Mouse (Mus musculus): ENCODE measurements around the gene Sgo2b. TPM values are rescaled to one million over a fixed set of nuclear protein-coding genes. Genes with fewer than 3 reads are reported as not detected.
"Not testable (repeated sequence)": the region's sequence is repeated elsewhere in the genome, so short reads cannot be mapped to it uniquely, and the experiment has no call there.

The Sgo2b gene
- 0.13 TPM in 1 of 2 replicates, not detected in the other for polyA plus RNA-seq (2016; fragmentation: Nextera tagmentation; extraction: Ambion mirVana)

GRCm38 (mm10) chr8:63951626-63952377 lies at the start of gene Sgo2b:
Gene Sgo2b (minus strand): TSS chr8:63952248.
- no peak within 1 kb of the TSS for H3K27ac ChIP-seq
- H3K27me3 ChIP-seq, result no peaks in the 10 kb centered on the region
- peak within 1 kb of the TSS; percentile 36 for H3K4me3 ChIP-seq
- peak within 1 kb of the TSS; percentile 49; the same call in 1 of the 2 replicates for H3K9ac ChIP-seq
- no peaks in the 10 kb centered on the region for H3K9me3 ChIP-seq (replicated peaks)
- peak; percentile 85 for ATAC-seq (ENCODE audit: low FRiP score)
- no peaks in the 10 kb centered on the region for H3K36me3 ChIP-seq
- H3K4me2 ChIP-seq (replicated peaks), result peak within 1 kb of the TSS; percentile 70
- 8% methylated on average over 28 of the region's 30 CpGs for WGBS
- H3K4me1 ChIP-seq, result peaks cover 5% of the 10 kb centered on the region; the same call in 1 of the 2 replicates

GRCm38 (mm10) chr8:63970612-63971391 lies 18.8 kb upstream of the Sgo2b start:
- not testable (repeated sequence) for H3K9me3 ChIP-seq (replicated peaks); H3K4me3 ChIP-seq; H3K4me2 ChIP-seq (replicated peaks); H3K27me3 ChIP-seq; ATAC-seq (ENCODE audit: low FRiP score); H3K36me3 ChIP-seq; H3K9ac ChIP-seq; H3K27ac ChIP-seq; H3K4me1 ChIP-seq
- 21% methylated on average over 9 of the region's 9 CpGs for WGBS

- Histone ChIP-seq H3K4me3 (no peak overlapping the region), H3K9me3 (replicated peaks) (no peaks in the 10 kb centered on the region), H3K27me3 (no peaks in the 10 kb centered on the region), H3K27ac (no peak overlapping the region), H3K9ac (no peak overlapping the region), H3K4me1 (no peaks in the 10 kb centered on the region), H3K36me3 (no peaks in the 10 kb centered on the region), H3K4me2 (replicated peaks) (no peak overlapping the region)
- ATAC-seq (ENCODE audit: low FRiP score), result no peak
- WGBS, result 76% methylated on average over 3 of the region's 3 CpGs
These were observed 9.2 kb upstream of the Sgo2b start for GRCm38 (mm10) chr8:63961032-63961785.

GRCm38 (mm10) chr8:63953802-63954201 lies 1.8 kb upstream of the Sgo2b start:
- not testable (repeated sequence) for H3K27me3 ChIP-seq; H3K4me2 ChIP-seq (replicated peaks); H3K4me3 ChIP-seq; ATAC-seq (ENCODE audit: low FRiP score); H3K36me3 ChIP-seq; H3K9me3 ChIP-seq (replicated peaks); H3K4me1 ChIP-seq; H3K27ac ChIP-seq; H3K9ac ChIP-seq
- 82% methylated on average over 4 of the region's 4 CpGs for WGBS

GRCm38 (mm10) chr8:63933171-63933570 lies 18.9 kb downstream of the Sgo2b start:
- no peaks in the 10 kb centered on the region for H3K27me3 ChIP-seq
- H3K4me1 ChIP-seq, result no peaks in the 10 kb centered on the region
- H3K9me3 ChIP-seq (replicated peaks), result no peaks in the 10 kb centered on the region
- H3K27ac ChIP-seq, result no peak overlapping the region
- no peak overlapping the region for H3K4me3 ChIP-seq
- no peak overlapping the region for H3K9ac ChIP-seq
- H3K4me2 ChIP-seq (replicated peaks), result no peak overlapping the region
- no peaks in the 10 kb centered on the region for H3K36me3 ChIP-seq
- no peak for ATAC-seq (ENCODE audit: low FRiP score)
- WGBS, result 70% methylated on average over 7 of the region's 7 CpGs

- no peaks in the 10 kb centered on the region for H3K27me3 ChIP-seq
These were observed 22.5 kb downstream of the Sgo2b start for GRCm38 (mm10) chr8:63929301-63930097.

GRCm38 (mm10) chr8:63921257-63921960 lies 30.6 kb downstream of the Sgo2b start:
- no peak overlapping the region for H3K27ac ChIP-seq
- no peaks in the 10 kb centered on the region for H3K27me3 ChIP-seq
- WGBS, result 78% methylated on average over 4 of the region's 4 CpGs
- H3K9ac ChIP-seq, result no peak overlapping the region
- H3K4me1 ChIP-seq, result no peaks in the 10 kb centered on the region
- no peaks in the 10 kb centered on the region for H3K9me3 ChIP-seq (replicated peaks)
- no peak overlapping the region for H3K4me3 ChIP-seq
- no peaks in the 10 kb centered on the region for H3K36me3 ChIP-seq
- no peak overlapping the region for H3K4me2 ChIP-seq (replicated peaks)
- no peak for ATAC-seq (ENCODE audit: low FRiP score)

More at GRCm38 (mm10) chr8:63929301-63930097, 22.5 kb downstream of the Sgo2b start:
- H3K9ac ChIP-seq, result no peak overlapping the region
- no peak for ATAC-seq (ENCODE audit: low FRiP score)
- H3K27ac ChIP-seq, result no peak overlapping the region
- H3K4me1 ChIP-seq, result no peaks in the 10 kb centered on the region
- no peak overlapping the region for H3K4me3 ChIP-seq
- H3K4me2 ChIP-seq (replicated peaks), result no peak overlapping the region
- no peaks in the 10 kb centered on the region for H3K36me3 ChIP-seq
- H3K9me3 ChIP-seq (replicated peaks), result no peaks in the 10 kb centered on the region
- WGBS, result 55% methylated on average over 3 of the region's 3 CpGs

GRCm38 (mm10) chr8:63895096-63895495 lies 57.0 kb downstream of the Sgo2b start:
- Histone ChIP-seq H3K27me3 (no peaks in the 10 kb centered on the region), H3K36me3 (no peaks in the 10 kb centered on the region), H3K27ac (no peak overlapping the region), H3K9me3 (replicated peaks) (no peaks in the 10 kb centered on the region), H3K4me1 (no peaks in the 10 kb centered on the region), H3K4me2 (replicated peaks) (no peak overlapping the region), H3K9ac (no peak overlapping the region), H3K4me3 (no peak overlapping the region)
- whole genome bisulfite sequencing, result 77% methylated on average over 2 of the region's 2 CpGs
- no peak for ATAC-seq (ENCODE audit: low FRiP score)

- WGBS, result 85% methylated on average over 4 of the region's 4 CpGs
- no peaks in the 10 kb centered on the region for H3K36me3 ChIP-seq
- ATAC-seq (ENCODE audit: low FRiP score), result no peak
These were observed 73.7 kb downstream of the Sgo2b start for GRCm38 (mm10) chr8:63878353-63878752.

GRCm38 (mm10) chr8:63877393-63877792 lies 74.7 kb downstream of the Sgo2b start:
- H3K9ac ChIP-seq, result no peak overlapping the region

More at GRCm38 (mm10) chr8:63878353-63878752, 73.7 kb downstream of the Sgo2b start:
- no peaks in the 10 kb centered on the region for H3K27me3 ChIP-seq
- no peak overlapping the region for H3K27ac ChIP-seq
- no peaks in the 10 kb centered on the region for H3K4me1 ChIP-seq
- no peak overlapping the region for H3K4me3 ChIP-seq
- H3K9ac ChIP-seq, result no peak overlapping the region
- no peak overlapping the region for H3K4me2 ChIP-seq (replicated peaks)
- no peaks in the 10 kb centered on the region for H3K9me3 ChIP-seq (replicated peaks)

GRCm38 (mm10) chr8:63876949-63877348 lies 75.1 kb downstream of the Sgo2b start:
- Histone ChIP-seq H3K4me3 (no peak overlapping the region), H3K36me3 (no peaks in the 10 kb centered on the region), H3K9ac (no peak overlapping the region), H3K9me3 (replicated peaks) (no peaks in the 10 kb centered on the region), H3K4me1 (no peaks in the 10 kb centered on the region), H3K27me3 (no peaks in the 10 kb centered on the region), H3K27ac (no peak overlapping the region), H3K4me2 (replicated peaks) (no peak overlapping the region)
- peak; percentile 48; the same call in 1 of the 2 replicates for ATAC-seq (ENCODE audit: low FRiP score)
- WGBS, result 88% methylated on average over 7 of the region's 7 CpGs

More at GRCm38 (mm10) chr8:63877393-63877792, 74.7 kb downstream of the Sgo2b start:
- Histone ChIP-seq H3K4me2 (replicated peaks) (no peak overlapping the region), H3K4me3 (no peak overlapping the region), H3K4me1 (no peaks in the 10 kb centered on the region), H3K27ac (no peak overlapping the region), H3K27me3 (no peaks in the 10 kb centered on the region), H3K36me3 (no peaks in the 10 kb centered on the region), H3K9me3 (replicated peaks) (no peaks in the 10 kb centered on the region)
- WGBS, result 25% methylated on average over 6 of the region's 6 CpGs
- ATAC-seq (ENCODE audit: low FRiP score), result peak; percentile 84

All from hindbrain, embryonic 12.5 days (tissue).